Mouse (Mus musculus): ENCODE measurements around the gene Prdm1.

DNA sequence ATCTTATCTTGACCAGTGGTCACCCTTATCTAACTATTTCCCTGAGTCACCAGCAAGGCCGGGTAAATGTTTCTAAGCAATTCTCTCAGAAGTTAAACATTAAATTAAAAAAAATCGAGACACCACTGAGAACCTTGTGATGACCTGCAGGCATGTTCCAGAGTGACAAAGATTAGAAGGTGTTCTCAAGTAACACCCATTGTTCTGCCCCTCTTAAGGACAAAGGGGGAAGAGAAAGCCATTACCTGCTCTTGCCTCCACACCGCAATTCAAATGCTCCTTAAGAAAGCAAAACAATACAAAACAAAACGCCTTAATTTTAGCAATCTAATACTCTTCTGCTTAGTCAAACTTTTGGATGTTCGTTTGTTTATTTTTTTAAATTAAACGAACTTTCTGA lies 8.1 kb downstream of the Prdm1 start:
- TF ChIP-seq MAFK (IDR thresholded peaks at IDR 0.05; ENCODE audit: insufficient read depth, low read depth, low read length) (peak; percentile 32; the same call in 1 of the 2 replicates), ZNF384 (IDR thresholded peaks at IDR 0.05; ENCODE audit: low read depth, low read length) (0 out of 2 replicates have a peak, but pooled peaks have one; percentile 73), ZC3H11A (IDR thresholded peaks at IDR 0.05; ENCODE audit: borderline replicate concordance, low read depth, low read length) (no peak), CHD2 (IDR thresholded peaks at IDR 0.05; ENCODE audit: low read depth, low read length) (no peak), HCFC1 (IDR thresholded peaks at IDR 0.05; ENCODE audit: borderline replicate concordance, insufficient read depth, low read length) (no peak)
